Mouse (Mus musculus) lung, postnatal 0 days (tissue): ENCODE data around the gene Nek11.

Source experiments
- CTCF ChIP-seq: IDR thresholded peaks from 2 replicates; pipeline ENCODE4 v1.5.1; 2016; ENCODE audit warnings: antibody characterized with exemption, mild to moderate bottlenecking
- EP300 ChIP-seq: IDR thresholded peaks from 2 replicates; pipeline ENCODE4 v1.6.1; 2016; ENCODE audit warnings: antibody characterized with exemption, mild to moderate bottlenecking, control low read depth

- peak; percentile 90 for TF ChIP-seq CTCF
- TF ChIP-seq EP300 = no peak
Observed at GRCm38 (mm10) chr9:105389289-105389688, 6.0 kb downstream of the Nek11 start.
